Mouse (Mus musculus): ENCODE results near the gene Zdhhc12.
"Not testable (repeated sequence)": the region's sequence is repeated elsewhere in the genome, so short reads cannot be mapped to it uniquely, and the experiment has no call there.

The Zdhhc12 gene

GRCm38 (mm10) chr2:30093471-30094207 lies at the start of gene Zdhhc12:
TSS of gene Zdhhc12 (minus strand) at chr2:30093648.
- peak; percentile 88 for ATAC-seq (ENCODE audit: insufficient number of reproducible peaks, low FRiP score, low TSS enrichment)

- ATAC-seq (ENCODE audit: insufficient number of reproducible peaks, low FRiP score, low TSS enrichment) = peak; percentile 45; the same call in 1 of the 2 replicates
Measured at GRCm38 (mm10) chr2:30140021-30140420, 46.6 kb upstream of the Zdhhc12 start.

- ATAC-seq (ENCODE audit: insufficient number of reproducible peaks, low FRiP score, low TSS enrichment) = no peak
Measured at GRCm38 (mm10) chr2:30136458-30136857, 43.0 kb upstream of the Zdhhc12 start.

- no peak for ATAC-seq (ENCODE audit: insufficient number of reproducible peaks, low FRiP score, low TSS enrichment)
Measured at GRCm38 (mm10) chr2:30134928-30135620, 41.6 kb upstream of the Zdhhc12 start.

GRCm38 (mm10) chr2:30134378-30134711 lies 40.9 kb upstream of the Zdhhc12 start:
- ATAC-seq (ENCODE audit: insufficient number of reproducible peaks, low FRiP score, low TSS enrichment) = 0 out of 2 replicates have a peak, but pooled peaks have one; percentile 2

- ATAC-seq (ENCODE audit: insufficient number of reproducible peaks, low FRiP score, low TSS enrichment) = peak; percentile 89
Measured at GRCm38 (mm10) chr2:30133613-30134377, 40.3 kb upstream of the Zdhhc12 start, which contains the start of gene Tbc1d13. TSS of gene Tbc1d13 (plus strand) at chr2:30133746.

GRCm38 (mm10) chr2:30132801-30133612 lies 39.6 kb upstream of the Zdhhc12 start:
- no peak for ATAC-seq (ENCODE audit: insufficient number of reproducible peaks, low FRiP score, low TSS enrichment)

- ATAC-seq (ENCODE audit: insufficient number of reproducible peaks, low FRiP score, low TSS enrichment) = not testable (repeated sequence)
Measured at GRCm38 (mm10) chr2:30131240-30131639, 37.8 kb upstream of the Zdhhc12 start.

GRCm38 (mm10) chr2:30130156-30130555 lies 36.7 kb upstream of the Zdhhc12 start:
- ATAC-seq (ENCODE audit: insufficient number of reproducible peaks, low FRiP score, low TSS enrichment) = no peak

- ATAC-seq (ENCODE audit: insufficient number of reproducible peaks, low FRiP score, low TSS enrichment) = no peak
Measured at GRCm38 (mm10) chr2:30128789-30129188, 35.3 kb upstream of the Zdhhc12 start.

GRCm38 (mm10) chr2:30124472-30125274 lies 31.2 kb upstream of the Zdhhc12 start, which contains the start of gene Zer1:
TSS of gene Zer1 (minus strand) at chr2:30124585.
- ATAC-seq (ENCODE audit: insufficient number of reproducible peaks, low FRiP score, low TSS enrichment) = peak; percentile 92

- peak; percentile 45; the same call in 1 of the 2 replicates for ATAC-seq (ENCODE audit: insufficient number of reproducible peaks, low FRiP score, low TSS enrichment)
Measured at GRCm38 (mm10) chr2:30123729-30124471, 30.5 kb upstream of the Zdhhc12 start.

GRCm38 (mm10) chr2:30122766-30123165 lies 29.3 kb upstream of the Zdhhc12 start:
- no peak for ATAC-seq (ENCODE audit: insufficient number of reproducible peaks, low FRiP score, low TSS enrichment)

- ATAC-seq (ENCODE audit: insufficient number of reproducible peaks, low FRiP score, low TSS enrichment) = no peak
Measured at GRCm38 (mm10) chr2:30120269-30120668, 26.8 kb upstream of the Zdhhc12 start.

GRCm38 (mm10) chr2:30119641-30120051 lies 26.2 kb upstream of the Zdhhc12 start:
- ATAC-seq (ENCODE audit: insufficient number of reproducible peaks, low FRiP score, low TSS enrichment) = no peak

- ATAC-seq (ENCODE audit: insufficient number of reproducible peaks, low FRiP score, low TSS enrichment) = no peak
Measured at GRCm38 (mm10) chr2:30112564-30112963, 19.1 kb upstream of the Zdhhc12 start.

GRCm38 (mm10) chr2:30111500-30111899 lies 18.1 kb upstream of the Zdhhc12 start:
- no peak for ATAC-seq (ENCODE audit: insufficient number of reproducible peaks, low FRiP score, low TSS enrichment)

- no peak for ATAC-seq (ENCODE audit: insufficient number of reproducible peaks, low FRiP score, low TSS enrichment)
Measured at GRCm38 (mm10) chr2:30108260-30108659, 14.8 kb upstream of the Zdhhc12 start.
